Mouse (Mus musculus) forebrain, embryonic 11.5 days (tissue): ENCODE measurements around the gene Actc1. TPM values are rescaled to one million over a fixed set of nuclear protein-coding genes. Genes with fewer than 3 reads are reported as not detected.

Experiments used
- ATAC-seq: fragments of 200-750 bp; cut with Nextera tagmentation; replicated peaks from 2 replicates; pipeline ENCODE4 v1.8.0; 2017; ENCODE audit warnings: moderate TSS enrichment; ENCODE audit not compliant: low FRiP score
- DNase-seq: peaks from one replicate; pipeline ENCODE4 v3.0.0-alpha.2; 2017; ENCODE audit warnings: low spot score
- H3K27ac ChIP-seq: fragments of 300-500 bp; sonication (generic); 2 replicates; pipeline ENCODE4 v1.5.1; 2014; ENCODE audit warnings: low read depth, low read length
- H3K27me3 ChIP-seq: fragments of 300-500 bp; sonication (generic); 2 replicates; pipeline ENCODE4 v1.6.1; 2014; ENCODE audit warnings: mild to moderate bottlenecking, low read length, mixed read lengths; ENCODE audit not compliant: control insufficient read depth, insufficient read depth
- H3K36me3 ChIP-seq: fragments of 300-500 bp; sonication (generic); 2 replicates; pipeline ENCODE4 v1.6.1; 2014; ENCODE audit warnings: mild to moderate bottlenecking, low read length, moderate library complexity, mixed read lengths; ENCODE audit not compliant: control insufficient read depth, insufficient read depth
- H3K4me1 ChIP-seq: fragments of 300-500 bp; sonication (generic); replicated peaks from 2 replicates; pipeline ENCODE4 v1.6.1; 2014; ENCODE audit warnings: low read length, mixed read lengths; ENCODE audit not compliant: control insufficient read depth, insufficient read depth
- H3K4me2 ChIP-seq: fragments of 300-500 bp; sonication (generic); 2 replicates; pipeline ENCODE4 v1.6.1; 2014; ENCODE audit warnings: low read depth, mild to moderate bottlenecking, low read length, moderate library complexity, mixed read lengths; ENCODE audit not compliant: severe bottlenecking
- H3K4me3 ChIP-seq: fragments of 300-500 bp; sonication (generic); 2 replicates; pipeline ENCODE4 v1.5.1; 2014; ENCODE audit warnings: low read depth, low read length
- H3K9ac ChIP-seq: fragments of 300-500 bp; sonication (generic); 2 replicates; pipeline ENCODE4 v1.6.1; 2014; ENCODE audit warnings: low read length
- H3K9me3 ChIP-seq: fragments of 300-500 bp; sonication (generic); 2 replicates; pipeline ENCODE4 v1.6.1; 2016; ENCODE audit warnings: low read length, mixed read lengths; ENCODE audit not compliant: control insufficient read depth
- WGBS: fragments of 180-500 bp; shearing (Covaris S2); extraction: QIAGEN DNeasy Blood & Tissue Kit; methylation state at CpG from one replicate; pipeline ENCODE4 v1.1.7; 2014; 5-methylcytosine and 5-hydroxymethylcytosine counted together
- polyA plus RNA-seq: library from polyadenylated mRNA; unstranded; fragments of >200 nt; fragmentation: Nextera tagmentation; extraction: Ambion mirVana; gene quantifications from 2 replicates; pipeline ENCODE4 v1.2.1, GENCODE M21; 2014

The Actc1 gene
- polyA plus RNA-seq, 1 experiment from 2014 or later, result 0.71 TPM

DNA sequence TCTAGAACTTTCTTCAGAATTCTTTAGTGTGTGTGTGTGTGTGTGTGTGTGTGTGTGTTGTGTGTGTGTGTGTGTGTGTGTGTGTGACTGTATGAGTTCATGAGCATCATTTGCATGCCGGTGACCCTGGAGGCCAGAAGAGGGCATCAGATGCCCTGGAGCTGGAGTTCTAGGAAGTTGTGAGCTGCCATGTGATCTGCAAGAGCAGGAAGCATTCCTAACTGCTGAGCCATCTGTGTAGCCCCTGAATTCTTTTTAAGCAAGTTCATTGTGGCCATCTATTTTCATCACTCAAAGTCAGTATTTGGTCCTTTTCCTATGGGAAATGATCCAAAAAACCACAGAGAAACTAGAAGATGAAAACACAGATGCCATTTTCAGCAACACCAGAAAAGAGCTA lies 41.3 kb upstream of the Actc1 start:
- ATAC-seq (no peak), DNase-seq (no peak)

DNA sequence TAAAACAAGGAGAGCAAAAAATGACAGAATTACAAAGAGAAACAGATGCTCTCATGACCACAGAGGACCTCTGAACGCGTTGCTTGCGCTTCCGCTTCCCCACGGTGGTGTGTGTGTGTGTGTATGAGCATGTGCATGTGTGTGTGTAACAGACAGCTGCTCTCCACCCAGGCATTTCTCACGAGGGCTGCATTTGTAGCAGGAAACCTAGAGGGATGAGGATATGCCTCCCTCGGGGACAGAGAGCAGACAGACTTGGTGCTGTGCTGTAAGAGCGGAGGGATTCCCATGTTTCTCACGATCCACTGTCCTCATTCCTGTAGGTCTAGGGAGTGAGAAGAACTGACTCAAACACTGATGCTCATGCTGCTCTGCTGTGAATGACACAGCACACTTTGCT lies 40.2 kb upstream of the Actc1 start:
- Histone ChIP-seq H3K36me3 (no peaks in the 10 kb centered on the region), H3K9ac (no peak overlapping the region), H3K27ac (no peak overlapping the region), H3K4me2 (no peak overlapping the region), H3K9me3 (no peaks in the 10 kb centered on the region), H3K4me3 (no peak overlapping the region), H3K4me1 (no peaks in the 10 kb centered on the region), H3K27me3 (no peaks in the 10 kb centered on the region)
- no peak for ATAC-seq
- no peak for DNase-seq
- WGBS, result 86% methylated on average over 9 of the region's 9 CpGs

More for the DNA sequence above, 41.3 kb upstream of the Actc1 start:
- WGBS, result 92% methylated on average over 1 of the region's 1 CpGs
- Histone ChIP-seq H3K36me3 (no peaks in the 10 kb centered on the region; the same call in 1 of the 2 replicates), H3K9ac (no peak overlapping the region), H3K27me3 (no peaks in the 10 kb centered on the region), H3K27ac (no peak overlapping the region), H3K4me1 (no peaks in the 10 kb centered on the region), H3K9me3 (no peaks in the 10 kb centered on the region), H3K4me2 (no peak overlapping the region), H3K4me3 (no peak overlapping the region)

DNA sequence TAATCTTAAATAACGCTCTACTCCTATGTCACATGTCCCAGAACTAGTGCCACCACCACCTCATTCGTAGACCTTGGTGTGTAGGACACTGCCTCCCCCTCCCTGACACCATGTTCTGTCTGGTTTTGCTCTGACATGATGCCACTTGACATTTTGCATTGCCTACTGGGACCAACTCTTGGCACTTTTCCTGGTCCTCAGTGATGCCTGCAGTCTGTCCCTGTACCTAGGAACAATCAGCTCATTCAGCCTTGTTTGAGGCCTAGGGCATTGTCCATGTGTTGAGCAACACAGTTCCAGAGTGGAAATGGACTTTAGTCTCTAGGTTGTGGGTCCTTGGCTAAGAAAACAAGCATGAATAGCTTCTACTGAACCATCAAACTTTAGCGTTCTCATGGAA lies 36.5 kb upstream of the Actc1 start:
- H3K9ac ChIP-seq, result no peak overlapping the region
- no peak for DNase-seq
- WGBS, result 93% methylated on average over 3 of the region's 3 CpGs
- H3K27ac ChIP-seq, result no peak overlapping the region
- no peak for ATAC-seq
- no peaks in the 10 kb centered on the region for H3K27me3 ChIP-seq
- H3K4me2 ChIP-seq, result no peak overlapping the region
- no peak overlapping the region for H3K4me3 ChIP-seq
- H3K36me3 ChIP-seq, result no peaks in the 10 kb centered on the region
- H3K9me3 ChIP-seq, result no peaks in the 10 kb centered on the region
- H3K4me1 ChIP-seq, result no peaks in the 10 kb centered on the region

DNA sequence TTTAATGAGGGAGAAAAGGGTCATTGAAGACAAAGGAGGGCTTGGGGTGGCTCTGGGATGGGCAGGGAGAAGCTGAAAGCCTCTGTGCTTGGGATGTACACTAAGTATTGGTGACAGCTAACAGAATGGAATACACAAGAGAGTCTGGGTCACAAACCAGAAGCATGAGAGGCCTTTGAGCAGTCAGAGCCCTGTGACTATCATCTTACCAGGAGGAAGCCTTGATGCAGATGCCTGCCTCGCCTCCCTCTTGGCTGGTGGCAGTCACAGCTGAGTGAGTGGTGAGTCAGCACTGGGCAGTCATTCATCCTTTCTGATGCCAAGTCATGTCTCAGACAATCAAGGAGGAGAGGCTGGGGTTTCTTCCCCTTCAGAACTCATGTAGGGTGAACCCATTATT lies 33.9 kb upstream of the Actc1 start:
- ATAC-seq (no peak), DNase-seq (no peak)
- Histone ChIP-seq H3K4me1 (no peaks in the 10 kb centered on the region), H3K27ac (no peak overlapping the region), H3K27me3 (no peaks in the 10 kb centered on the region), H3K4me2 (no peak overlapping the region), H3K9me3 (no peaks in the 10 kb centered on the region), H3K9ac (no peak overlapping the region), H3K4me3 (no peak overlapping the region), H3K36me3 (no peaks in the 10 kb centered on the region)
- WGBS, result 76% methylated on average over 1 of the region's 1 CpGs

DNA sequence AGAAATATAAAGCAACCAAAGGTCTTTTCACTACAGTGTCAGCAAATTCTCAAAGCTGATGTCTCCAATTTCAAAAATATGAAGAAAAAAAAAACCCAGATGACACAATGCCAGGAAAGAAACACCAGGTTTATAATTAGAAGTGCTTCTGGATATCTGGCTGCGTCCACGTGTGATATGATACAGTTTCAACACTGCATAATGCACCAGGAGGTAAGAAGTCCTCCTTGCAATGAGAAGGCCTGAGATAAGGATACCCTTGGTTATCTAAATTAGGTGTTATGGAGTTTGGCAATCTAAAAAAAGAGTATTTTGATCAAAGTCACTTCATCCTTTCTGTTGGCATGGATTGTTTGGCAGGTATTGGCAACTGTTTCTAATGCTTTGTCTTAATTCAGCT lies 18.5 kb upstream of the Actc1 start:
- Histone ChIP-seq H3K27me3 (no peaks in the 10 kb centered on the region), H3K36me3 (no peaks in the 10 kb centered on the region), H3K4me2 (no peak overlapping the region), H3K4me3 (no peak overlapping the region), H3K27ac (no peak overlapping the region), H3K4me1 (no peaks in the 10 kb centered on the region), H3K9ac (no peak overlapping the region), H3K9me3 (no peaks in the 10 kb centered on the region)
- no peak for ATAC-seq
- 91% methylated on average over 2 of the region's 2 CpGs for WGBS
- DNase-seq, result no peak

DNA sequence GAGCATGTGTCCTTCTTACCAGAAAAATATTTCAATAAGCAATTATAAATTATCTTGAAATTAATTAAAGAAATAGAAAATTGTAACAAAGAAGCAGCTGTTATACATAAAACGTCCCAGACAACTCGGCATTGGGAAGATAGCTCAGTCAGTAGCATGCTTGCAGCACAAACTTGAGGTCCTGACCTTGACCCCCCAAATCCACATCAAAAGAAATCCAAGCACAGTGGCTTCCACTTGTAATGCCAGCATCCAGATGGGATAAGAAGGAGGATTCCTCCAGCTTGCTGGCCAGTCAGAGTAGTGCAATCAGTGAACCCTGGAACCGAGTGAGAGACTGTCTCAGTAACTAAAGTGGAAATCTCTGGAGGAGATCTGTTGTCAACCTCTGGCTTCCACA lies 12.9 kb upstream of the Actc1 start:
- Histone ChIP-seq H3K27ac (no peak overlapping the region), H3K9ac (no peak overlapping the region), H3K27me3 (no peaks in the 10 kb centered on the region), H3K9me3 (no peaks in the 10 kb centered on the region), H3K4me2 (no peak overlapping the region), H3K4me3 (no peak overlapping the region), H3K4me1 (no peaks in the 10 kb centered on the region), H3K36me3 (no peaks in the 10 kb centered on the region)
- 80% methylated on average over 3 of the region's 3 CpGs for WGBS
- no peak for DNase-seq
- no peak for ATAC-seq

DNA sequence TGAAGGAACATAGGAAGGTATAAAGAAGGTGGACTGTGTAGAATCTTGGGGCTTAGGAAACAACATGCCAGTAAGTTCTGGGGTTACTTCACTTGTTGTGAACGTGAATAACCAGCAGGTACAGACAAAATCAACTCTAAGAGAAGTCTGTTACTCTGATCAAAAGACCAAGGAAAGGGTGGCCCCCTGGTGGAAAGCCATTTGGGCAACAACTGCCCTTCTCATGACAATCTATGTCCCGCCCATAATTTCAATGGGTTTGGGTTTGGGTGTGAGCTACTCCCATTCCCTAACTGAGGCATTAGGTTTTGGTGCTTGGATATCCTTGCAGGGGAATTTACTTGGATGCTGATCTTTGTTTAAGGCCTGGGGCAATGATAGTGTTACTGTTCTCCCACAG lies 10.7 kb upstream of the Actc1 start:
- Histone ChIP-seq H3K27me3 (no peaks in the 10 kb centered on the region), H3K27ac (no peak overlapping the region), H3K4me1 (no peaks in the 10 kb centered on the region), H3K4me3 (no peak overlapping the region), H3K4me2 (no peak overlapping the region), H3K9me3 (no peaks in the 10 kb centered on the region), H3K36me3 (no peaks in the 10 kb centered on the region), H3K9ac (no peak overlapping the region)
- ATAC-seq (no peak), DNase-seq (no peak)
- WGBS, result 75% methylated on average over 2 of the region's 2 CpGs

DNA sequence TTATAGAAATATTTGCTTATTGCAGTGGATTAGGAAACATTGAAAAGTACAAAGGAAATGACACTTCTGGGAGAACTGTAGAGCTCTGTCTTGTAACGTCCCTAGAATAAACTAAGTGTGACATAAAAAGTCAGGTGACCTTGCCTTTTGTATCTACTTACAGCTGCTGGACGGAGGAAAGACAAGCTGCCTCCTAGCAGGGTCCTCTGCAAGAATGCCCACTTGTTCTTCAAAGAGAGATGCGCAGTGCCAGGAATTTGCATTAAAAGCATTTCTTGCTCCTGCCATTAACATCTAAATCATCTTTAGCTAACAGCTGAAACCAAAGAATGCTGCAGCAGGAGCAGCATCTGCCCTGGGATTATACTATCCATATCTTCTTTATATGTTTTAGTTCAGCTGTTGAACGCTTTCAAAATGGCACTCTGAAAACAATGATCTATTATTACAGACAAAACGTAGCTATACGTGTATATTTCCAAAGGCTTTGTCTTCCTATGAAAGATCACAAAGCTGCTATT lies 6.8 kb upstream of the Actc1 start:
- no peak for DNase-seq

DNA sequence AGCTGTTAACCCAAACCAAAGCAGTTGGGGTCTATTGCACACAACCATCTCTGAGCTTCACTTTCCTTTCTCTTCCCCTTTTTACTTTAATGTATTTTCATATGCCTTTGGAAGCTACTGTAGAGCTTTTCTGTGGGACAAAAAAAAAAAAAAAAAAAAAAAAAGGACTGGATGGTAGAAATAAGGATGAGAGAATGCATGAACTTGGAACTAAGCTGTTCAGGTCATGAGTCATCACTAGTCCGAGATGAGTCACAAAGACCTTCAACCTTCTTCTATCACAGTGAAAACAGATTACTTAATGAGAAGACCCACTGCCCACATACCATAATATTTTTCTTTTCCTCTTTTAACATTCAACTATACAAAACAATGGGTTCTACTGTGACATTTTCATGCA lies 6.3 kb upstream of the Actc1 start:
- Histone ChIP-seq H3K27me3 (no peaks in the 10 kb centered on the region), H3K27ac (no peak overlapping the region), H3K4me3 (no peak overlapping the region), H3K4me2 (no peak overlapping the region), H3K9me3 (no peaks in the 10 kb centered on the region), H3K4me1 (no peaks in the 10 kb centered on the region), H3K36me3 (no peaks in the 10 kb centered on the region), H3K9ac (no peak overlapping the region)
- ATAC-seq (no peak), DNase-seq (no peak)
- WGBS, result 86% methylated on average over 1 of the region's 1 CpGs

More for the DNA sequence above, 6.8 kb upstream of the Actc1 start:
- Histone ChIP-seq H3K9me3 (no peaks in the 10 kb centered on the region), H3K36me3 (no peaks in the 10 kb centered on the region), H3K4me3 (no peak overlapping the region), H3K9ac (no peak overlapping the region), H3K27ac (no peak overlapping the region), H3K4me1 (no peaks in the 10 kb centered on the region), H3K27me3 (no peaks in the 10 kb centered on the region), H3K4me2 (no peak overlapping the region)
- WGBS, result 54% methylated on average over 6 of the region's 6 CpGs
- ATAC-seq, result no peak
